Mouse (Mus musculus) olfactory bulb, adult 2 months (tissue): ENCODE measurements around the gene Samd4.

Source experiments
- CTCF ChIP-seq: fragments of 200-500 bp; IDR thresholded peaks from 2 replicates; pipeline ENCODE4 v1.5.1; 2012; ENCODE audit warnings: low read depth, mild to moderate bottlenecking, low read length, moderate library complexity; ENCODE audit not compliant: insufficient read depth
- POLR2A ChIP-seq: fragments of 200-500 bp; IDR thresholded peaks from 2 replicates; pipeline ENCODE4 v1.6.1; 2012; ENCODE audit warnings: mild to moderate bottlenecking, low read depth, low read length, moderate library complexity; ENCODE audit not compliant: insufficient read depth

DNA sequence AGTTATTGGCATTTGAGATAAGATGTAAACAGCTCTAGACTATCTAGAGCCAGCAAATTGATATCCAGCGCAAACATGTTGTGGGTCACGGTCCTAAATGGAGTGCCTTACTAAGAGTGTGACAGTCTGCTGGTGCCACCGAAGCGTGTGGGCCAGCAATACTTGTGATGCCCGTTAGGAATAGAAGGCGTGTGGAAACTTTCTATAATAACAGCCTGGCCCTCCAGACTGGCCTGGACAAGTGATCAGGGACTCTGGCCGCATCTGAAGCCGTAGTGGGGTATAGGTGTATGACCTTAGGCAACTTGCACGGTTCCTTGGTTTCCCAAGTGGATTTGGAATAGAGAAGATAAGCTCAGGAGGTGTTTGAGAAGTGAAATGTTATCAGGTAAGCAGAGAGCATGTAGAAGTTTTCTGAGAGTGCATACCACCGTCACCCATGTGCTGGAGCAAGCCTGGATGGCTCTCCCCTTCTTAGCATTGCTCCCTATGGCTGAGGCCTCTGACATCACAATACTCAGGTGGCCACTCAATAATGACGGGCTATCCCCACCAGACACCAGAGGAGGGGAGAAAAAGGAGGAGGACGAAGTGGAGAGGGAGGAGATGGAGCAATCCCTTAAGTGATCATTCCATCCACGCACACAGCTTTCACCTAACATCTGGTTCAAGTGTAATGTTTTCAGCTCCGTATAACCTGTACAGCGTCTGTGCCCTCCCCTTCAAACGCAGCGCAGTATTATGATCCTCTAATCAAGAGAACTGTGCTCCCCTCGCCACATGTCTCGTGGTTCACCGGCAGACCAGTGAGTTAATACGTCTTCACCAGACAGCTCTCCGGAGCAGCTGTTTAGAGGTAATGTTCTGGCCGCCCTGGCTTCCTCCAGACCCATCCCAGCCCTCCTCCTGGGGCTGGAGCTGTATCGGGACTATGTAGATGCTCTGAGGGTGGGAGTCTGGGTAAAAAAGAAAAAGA lies 118.4 kb downstream of the Samd4 start:
- TF ChIP-seq POLR2A (no peak), CTCF (no peak)
